Mouse (Mus musculus): Measurements from ENCODE around the gene Ttc16.

- no peak for TF ChIP-seq POLR2A (IDR thresholded peaks at IDR 0.05; ENCODE audit: low read depth, low read length)
- peak; percentile 18; the same call in 1 of the 2 replicates for TF ChIP-seq CTCF (IDR thresholded peaks at IDR 0.05; ENCODE audit: extremely low read depth, insufficient read length, insufficient replicate concordance, low read depth, low read length)
Observed at GRCm38 (mm10) chr2:32750199-32750598, 25.2 kb downstream of the Ttc16 start.
